Mouse (Mus musculus) forebrain, embryonic 16.5 days (tissue): ENCODE results near the gene Grpel1. TPM values are rescaled to one million over a fixed set of nuclear protein-coding genes. Genes with fewer than 3 reads are reported as not detected.

Experiments
- ATAC-seq: fragments of 200-750 bp; cut with Nextera tagmentation; 2 replicates; pipeline ENCODE4 v1.8.0; 2017; ENCODE audit warnings: mild to moderate bottlenecking, moderate library complexity
- H3K27ac ChIP-seq: fragments of 300-500 bp; sonication (generic); 2 replicates; pipeline ENCODE4 v1.5.1; 2014; ENCODE audit warnings: low read length, control low read depth
- H3K27me3 ChIP-seq: fragments of 300-500 bp; sonication (generic); replicated peaks from 2 replicates; pipeline ENCODE4 v1.6.1; 2014; ENCODE audit warnings: low read length; ENCODE audit not compliant: control insufficient read depth, insufficient read depth
- H3K36me3 ChIP-seq: fragments of 300-500 bp; sonication (generic); 2 replicates; pipeline ENCODE4 v1.6.1; 2014; ENCODE audit not compliant: control insufficient read depth, insufficient read depth
- H3K4me1 ChIP-seq: fragments of 300-500 bp; sonication (generic); replicated peaks from 2 replicates; pipeline ENCODE4 v1.6.1; 2014; ENCODE audit warnings: low read length; ENCODE audit not compliant: control insufficient read depth, insufficient read depth
- H3K4me2 ChIP-seq: fragments of 300-500 bp; sonication (generic); 2 replicates; pipeline ENCODE4 v1.6.1; 2014; ENCODE audit warnings: mild to moderate bottlenecking, low read length, control low read depth
- H3K4me3 ChIP-seq: fragments of 300-500 bp; sonication (generic); replicated peaks from 2 replicates; pipeline ENCODE4 v1.5.1; 2014; ENCODE audit warnings: mild to moderate bottlenecking, low read length, control low read depth
- H3K9ac ChIP-seq: fragments of 300-500 bp; sonication (generic); replicated peaks from 2 replicates; pipeline ENCODE4 v1.6.1; 2014; ENCODE audit warnings: low read depth, low read length, control low read depth
- H3K9me3 ChIP-seq: fragments of 300-500 bp; sonication (generic); 2 replicates; pipeline ENCODE4 v1.6.1; 2016; ENCODE audit warnings: low read length; ENCODE audit not compliant: control insufficient read depth
- WGBS: fragments of 180-500 bp; shearing (Covaris S2); extraction: QIAGEN DNeasy Blood & Tissue Kit; methylation state at CpG from one replicate; pipeline ENCODE4 v1.1.7; 2014; 5-methylcytosine and 5-hydroxymethylcytosine counted together
- polyA plus RNA-seq: library from polyadenylated mRNA; unstranded; fragments of >200 nt; fragmentation: Nextera tagmentation; extraction: Ambion mirVana; gene quantifications from 2 replicates; pipeline ENCODE4 v1.2.1, GENCODE M21; 2015

Gene Grpel1
- 44.1 TPM in 2 replicates for polyA plus RNA-seq

GRCm38 (mm10) chr5:36464709-36465661, at the start of gene Grpel1:
Gene Grpel1 (plus strand): TSS chr5:36464998.
- ATAC-seq, result peak; percentile 96
- H3K9ac ChIP-seq, result peak within 1 kb of the TSS; percentile 74
- H3K36me3 ChIP-seq, result peaks cover 4% of the 10 kb centered on the region; the same call in 1 of the 2 replicates
- peak within 1 kb of the TSS; percentile 79 for H3K4me2 ChIP-seq
- peak within 1 kb of the TSS; percentile 73 for H3K4me3 ChIP-seq
- no peaks in the 10 kb centered on the region for H3K27me3 ChIP-seq
- peaks cover 13% of the 10 kb centered on the region for H3K4me1 ChIP-seq
- no peaks in the 10 kb centered on the region for H3K9me3 ChIP-seq
- under 1% methylated on average over 68 of the region's 68 CpGs for WGBS
- peak within 1 kb of the TSS; percentile 37; the same call in 1 of the 2 replicates for H3K27ac ChIP-seq

GRCm38 (mm10) chr5:36419861-36420260, 44.9 kb upstream of the Grpel1 start:
- Histone ChIP-seq H3K27me3 (no peaks in the 10 kb centered on the region), H3K27ac (no peak overlapping the region), H3K4me2 (no peak overlapping the region), H3K9me3 (no peaks in the 10 kb centered on the region), H3K36me3 (no peaks in the 10 kb centered on the region), H3K9ac (no peak overlapping the region), H3K4me3 (no peak overlapping the region), H3K4me1 (no peaks in the 10 kb centered on the region)
- ATAC-seq, result no peak
- WGBS, result 71% methylated on average over 3 of the region's 3 CpGs

GRCm38 (mm10) chr5:36422689-36423088, 42.1 kb upstream of the Grpel1 start:
- no peaks in the 10 kb centered on the region for H3K9me3 ChIP-seq
- no peaks in the 10 kb centered on the region for H3K36me3 ChIP-seq
- H3K4me2 ChIP-seq, result no peak overlapping the region
- H3K4me3 ChIP-seq, result no peak overlapping the region
- H3K9ac ChIP-seq, result no peak overlapping the region
- no peak for ATAC-seq
- no peaks in the 10 kb centered on the region for H3K4me1 ChIP-seq
- H3K27ac ChIP-seq, result no peak overlapping the region
- H3K27me3 ChIP-seq, result no peaks in the 10 kb centered on the region

- Histone ChIP-seq H3K4me2 (no peak overlapping the region), H3K4me1 (no peaks in the 10 kb centered on the region), H3K4me3 (no peak overlapping the region), H3K9ac (no peak overlapping the region), H3K27me3 (no peaks in the 10 kb centered on the region), H3K27ac (no peak overlapping the region), H3K36me3 (no peaks in the 10 kb centered on the region), H3K9me3 (no peaks in the 10 kb centered on the region)
- no peak for ATAC-seq
Measured at GRCm38 (mm10) chr5:36424676-36425075, 40.1 kb upstream of the Grpel1 start.

- H3K9ac ChIP-seq, result no peak overlapping the region
- ATAC-seq, result no peak
- no peak overlapping the region for H3K27ac ChIP-seq
- no peaks in the 10 kb centered on the region for H3K36me3 ChIP-seq
- H3K9me3 ChIP-seq, result no peaks in the 10 kb centered on the region
- H3K4me3 ChIP-seq, result no peak overlapping the region
- H3K4me1 ChIP-seq, result no peaks in the 10 kb centered on the region; the same call in 1 of the 2 replicates
- 80% methylated on average over 5 of the region's 5 CpGs for WGBS
- no peak overlapping the region for H3K4me2 ChIP-seq
- H3K27me3 ChIP-seq, result no peaks in the 10 kb centered on the region
Measured at GRCm38 (mm10) chr5:36426404-36426803, 38.4 kb upstream of the Grpel1 start.

GRCm38 (mm10) chr5:36427831-36428230, 37.0 kb upstream of the Grpel1 start:
- no peaks in the 10 kb centered on the region; the same call in 1 of the 2 replicates for H3K4me1 ChIP-seq
- no peak overlapping the region for H3K4me3 ChIP-seq
- H3K36me3 ChIP-seq, result no peaks in the 10 kb centered on the region
- 55% methylated on average over 11 of the region's 11 CpGs for WGBS
- ATAC-seq, result no peak
- no peaks in the 10 kb centered on the region for H3K27me3 ChIP-seq
- H3K9me3 ChIP-seq, result no peaks in the 10 kb centered on the region
- H3K4me2 ChIP-seq, result no peak overlapping the region
- no peak overlapping the region for H3K9ac ChIP-seq
- H3K27ac ChIP-seq, result no peak overlapping the region

- Histone ChIP-seq H3K4me3 (no peak overlapping the region), H3K36me3 (no peaks in the 10 kb centered on the region), H3K27me3 (no peaks in the 10 kb centered on the region), H3K9me3 (no peaks in the 10 kb centered on the region), H3K4me2 (no peak overlapping the region), H3K27ac (no peak overlapping the region), H3K4me1 (peaks cover 5% of the 10 kb centered on the region; the same call in 1 of the 2 replicates), H3K9ac (no peak overlapping the region)
- 94% methylated on average over 3 of the region's 3 CpGs for WGBS
- no peak for ATAC-seq
Measured at GRCm38 (mm10) chr5:36429551-36429950, 35.2 kb upstream of the Grpel1 start.

GRCm38 (mm10) chr5:36431711-36432110, 33.1 kb upstream of the Grpel1 start:
- Histone ChIP-seq H3K9me3 (no peaks in the 10 kb centered on the region), H3K4me3 (no peak overlapping the region), H3K4me1 (peaks cover 9% of the 10 kb centered on the region; the same call in 1 of the 2 replicates), H3K27ac (no peak overlapping the region), H3K4me2 (no peak overlapping the region), H3K27me3 (no peaks in the 10 kb centered on the region), H3K36me3 (no peaks in the 10 kb centered on the region), H3K9ac (no peak overlapping the region)
- no peak for ATAC-seq
- WGBS, result 55% methylated on average over 2 of the region's 2 CpGs

GRCm38 (mm10) chr5:36434398-36434967, 30.3 kb upstream of the Grpel1 start:
- WGBS, result 48% methylated on average over 9 of the region's 9 CpGs
- H3K36me3 ChIP-seq, result no peaks in the 10 kb centered on the region
- H3K9ac ChIP-seq, result no peak overlapping the region
- peak overlapping the region; percentile 74 for H3K27ac ChIP-seq
- no peak overlapping the region for H3K4me2 ChIP-seq
- no peaks in the 10 kb centered on the region for H3K9me3 ChIP-seq
- no peak overlapping the region for H3K4me3 ChIP-seq
- H3K4me1 ChIP-seq, result peaks cover 9% of the 10 kb centered on the region; the same call in 1 of the 2 replicates
- no peaks in the 10 kb centered on the region for H3K27me3 ChIP-seq
- peak; percentile 87 for ATAC-seq
